Mouse (Mus musculus): ENCODE measurements around the gene Pthlh.
"Not testable (repeated sequence)": the region's sequence is repeated elsewhere in the genome, so short reads cannot be mapped to it uniquely, and the experiment has no call there.

Pthlh gene

GRCm38 (mm10) chr6:147263587-147264565, at the start of gene Pthlh:
Pthlh (minus strand) TSS chr6:147264183.
- peak; percentile 13 for DNase-seq (ENCODE audit: low read depth, low spot score)

DNA sequence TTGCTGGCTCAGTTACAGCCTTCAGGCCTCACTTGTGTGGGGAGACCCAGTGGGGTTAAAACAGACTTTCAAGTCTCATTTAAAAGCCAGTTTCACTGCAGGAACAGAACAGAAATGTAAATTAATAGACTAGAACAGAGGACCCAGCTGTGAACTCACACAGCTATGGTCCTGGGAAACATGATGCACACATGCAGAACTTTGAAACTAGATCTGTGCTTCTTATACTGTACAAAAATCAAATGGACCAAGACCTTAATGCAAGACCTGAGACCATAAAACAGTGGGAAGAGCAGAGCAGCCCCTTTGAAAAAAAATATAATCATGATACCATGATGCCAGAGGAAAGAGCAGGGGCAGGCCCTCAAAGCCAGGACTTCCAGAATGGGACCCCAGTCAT, 49.3 kb upstream of the Pthlh start:
- no peak for DNase-seq (ENCODE audit: low read depth, low spot score)

- no peak for DNase-seq (ENCODE audit: low read depth, low spot score)
Observed at GRCm38 (mm10) chr6:147310435-147310978, 46.5 kb upstream of the Pthlh start.

- DNase-seq (ENCODE audit: low read depth, low spot score) = no peak
Observed at GRCm38 (mm10) chr6:147310035-147310434, 46.1 kb upstream of the Pthlh start.

DNA sequence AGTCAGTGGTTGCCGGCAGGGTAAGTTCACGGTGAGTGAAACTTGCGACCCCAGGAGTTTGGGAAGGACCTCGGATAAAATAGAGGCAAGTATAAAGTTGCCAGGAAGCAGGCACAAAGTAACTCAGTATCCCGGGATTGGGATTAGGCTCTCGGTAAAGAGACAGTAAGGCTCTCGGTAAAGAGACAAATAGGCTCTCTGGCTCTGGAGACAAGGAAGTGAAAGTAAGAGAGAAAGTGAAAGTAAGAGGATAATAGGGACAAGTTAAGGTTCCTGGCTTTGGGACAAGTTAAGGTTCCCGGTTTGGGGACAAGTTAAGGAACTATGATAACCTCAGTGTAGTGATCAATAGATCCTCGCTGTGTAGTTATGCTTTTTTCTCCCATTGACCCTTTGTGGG, 40.3 kb upstream of the Pthlh start:
- not testable (repeated sequence) for DNase-seq (ENCODE audit: low read depth, low spot score)

DNA sequence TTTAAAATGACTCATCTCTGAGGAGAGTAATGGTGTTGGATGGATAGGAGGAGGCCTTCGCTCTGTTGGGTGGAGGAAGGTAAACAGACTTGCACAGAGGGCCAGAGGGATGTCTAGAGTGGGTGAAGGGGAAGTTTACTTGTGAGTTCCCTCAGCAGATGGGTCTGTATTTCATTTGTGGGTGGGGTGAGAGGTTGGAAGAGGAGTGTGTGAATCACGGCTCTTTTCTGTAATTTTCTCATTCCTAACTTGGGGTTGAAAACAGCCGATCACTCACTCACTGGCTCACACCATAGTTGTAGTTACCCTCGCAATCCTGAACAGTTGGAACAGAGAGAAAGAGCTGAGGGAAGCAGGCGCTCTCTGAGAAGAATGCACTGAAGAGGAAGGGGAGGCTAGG, 35.6 kb upstream of the Pthlh start:
- DNase-seq (ENCODE audit: low read depth, low spot score) = no peak

- no peak for DNase-seq (ENCODE audit: low read depth, low spot score)
Observed at GRCm38 (mm10) chr6:147279309-147279708, 15.3 kb upstream of the Pthlh start.

GRCm38 (mm10) chr6:147268143-147268790, 4.3 kb upstream of the Pthlh start:
- DNase-seq (ENCODE audit: low read depth, low spot score) = no peak

DNA sequence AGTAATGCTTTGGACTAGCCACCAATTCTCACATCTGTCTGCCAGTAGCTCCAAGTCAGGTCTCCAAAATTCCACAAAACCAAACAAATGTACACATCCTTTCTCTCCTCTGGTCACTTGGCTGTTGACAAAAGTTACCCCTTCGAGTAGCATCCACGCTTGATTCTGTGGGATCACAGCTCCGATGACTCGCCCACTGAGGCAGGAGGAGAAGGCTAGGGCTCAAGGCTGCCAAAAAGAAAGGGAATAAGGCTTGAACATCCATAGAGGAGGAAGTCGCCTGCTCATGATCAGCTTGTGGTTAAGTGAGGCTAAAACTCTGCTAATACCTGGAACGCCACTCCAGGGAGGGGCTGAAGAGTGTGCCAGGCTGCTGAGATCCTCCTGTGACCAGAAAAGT, 2.5 kb upstream of the Pthlh start:
- DNase-seq (ENCODE audit: low read depth, low spot score) = no peak

GRCm38 (mm10) chr6:147263178-147263577, 805 bp downstream of the Pthlh start:
- no peak for DNase-seq (ENCODE audit: low read depth, low spot score)

GRCm38 (mm10) chr6:147261616-147262015, 2.4 kb downstream of the Pthlh start:
- DNase-seq (ENCODE audit: low read depth, low spot score) = no peak

DNA sequence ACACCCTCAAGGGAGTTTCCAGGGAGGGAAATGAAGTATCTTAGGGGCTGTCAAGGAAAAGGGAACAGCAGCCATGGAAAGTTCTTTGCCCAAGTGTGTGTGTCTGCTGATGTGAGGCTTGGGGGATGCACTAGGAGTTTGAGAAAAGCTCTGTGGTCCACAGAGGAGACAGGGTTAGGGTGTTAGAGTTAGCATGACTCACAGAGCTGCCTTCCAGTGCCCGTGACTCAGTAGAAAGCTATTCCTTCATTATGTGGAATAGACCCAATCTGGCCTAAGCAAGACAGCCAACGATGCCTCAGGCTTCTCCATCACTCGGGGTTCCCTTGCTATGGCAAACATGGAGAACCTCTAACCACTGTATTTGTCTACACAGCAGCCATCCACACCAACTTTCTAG, 3.2 kb downstream of the Pthlh start:
- no peak for DNase-seq (ENCODE audit: low read depth, low spot score)

DNA sequence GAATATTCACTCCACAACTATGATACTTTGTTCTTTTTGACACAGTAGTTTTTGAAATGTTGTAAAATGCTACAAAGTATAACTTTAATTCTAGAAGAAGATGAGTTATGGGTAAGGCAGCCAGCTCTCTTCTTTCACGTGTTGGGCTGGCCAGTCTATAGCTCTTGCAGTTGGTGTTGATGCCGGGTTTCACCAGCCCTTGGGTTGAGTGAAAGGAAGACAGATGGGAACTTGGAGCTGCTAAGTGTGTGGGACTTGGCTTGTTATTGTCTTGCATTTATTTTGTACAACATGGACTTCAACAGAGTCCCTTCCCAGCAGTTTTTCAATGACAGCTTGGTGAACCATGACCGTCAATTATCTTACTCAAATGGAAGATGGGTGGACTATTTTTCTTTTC, 16.2 kb downstream of the Pthlh start:
- no peak for DNase-seq (ENCODE audit: low read depth, low spot score)

GRCm38 (mm10) chr6:147244294-147244693, 19.7 kb downstream of the Pthlh start:
- DNase-seq (ENCODE audit: low read depth, low spot score) = no peak

- no peak for DNase-seq (ENCODE audit: low read depth, low spot score)
Observed at GRCm38 (mm10) chr6:147243655-147244054, 20.3 kb downstream of the Pthlh start.

GRCm38 (mm10) chr6:147241541-147241940, 22.4 kb downstream of the Pthlh start:
- no peak for DNase-seq (ENCODE audit: low read depth, low spot score)

DNA sequence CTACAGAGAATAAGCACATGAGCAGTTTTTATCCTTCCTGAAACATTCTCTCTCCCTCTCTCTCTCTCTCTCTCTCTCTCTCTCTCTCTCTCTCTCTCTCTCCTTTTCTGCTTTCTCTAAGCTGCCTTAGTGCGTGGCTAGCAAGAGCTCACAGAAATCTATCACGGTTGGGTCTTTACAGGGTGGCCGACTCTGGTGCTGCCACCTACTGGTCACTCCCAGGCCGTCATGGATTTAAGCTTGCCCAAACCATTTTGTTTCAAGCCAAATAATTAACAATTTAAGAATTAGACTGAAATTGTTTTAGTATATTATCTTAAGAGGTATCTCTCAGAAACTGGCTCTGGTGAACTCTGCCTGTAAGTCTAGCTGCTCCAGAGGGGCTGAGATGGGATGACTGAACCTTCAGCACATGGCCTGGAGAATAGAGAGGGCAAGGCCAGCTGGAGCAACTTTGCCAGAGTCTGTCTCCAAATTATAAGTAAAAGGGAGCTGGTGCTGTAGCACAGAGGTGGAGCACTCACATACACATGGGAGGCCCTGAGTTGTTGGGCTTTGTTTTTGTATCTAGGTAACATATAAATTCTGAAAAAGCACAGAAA, 23.7 kb downstream of the Pthlh start:
- DNase-seq (ENCODE audit: low read depth, low spot score) = peak; percentile 26

DNA sequence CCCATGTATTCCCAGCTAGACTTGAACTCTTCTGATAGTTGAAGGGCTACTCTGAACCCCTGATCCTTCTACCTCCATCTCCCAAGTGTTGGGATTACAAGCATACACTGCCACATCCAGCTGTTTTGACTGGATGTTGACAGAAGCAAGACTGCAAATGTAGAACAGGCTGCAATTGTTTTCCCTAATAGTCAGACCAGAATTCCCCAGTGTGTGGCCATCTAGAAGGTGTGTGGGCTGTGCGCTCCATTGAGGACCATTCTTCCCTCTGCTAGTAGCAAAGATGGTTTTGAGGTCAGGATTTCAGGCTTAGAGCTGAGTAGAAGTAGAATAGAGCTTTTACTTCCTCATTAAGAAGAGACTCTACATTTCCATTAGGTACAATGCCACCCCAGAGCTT, 37.3 kb downstream of the Pthlh start:
- no peak for DNase-seq (ENCODE audit: low read depth, low spot score)

GRCm38 (mm10) chr6:147219099-147219498, 44.9 kb downstream of the Pthlh start:
- DNase-seq (ENCODE audit: low read depth, low spot score) = no peak

DNA sequence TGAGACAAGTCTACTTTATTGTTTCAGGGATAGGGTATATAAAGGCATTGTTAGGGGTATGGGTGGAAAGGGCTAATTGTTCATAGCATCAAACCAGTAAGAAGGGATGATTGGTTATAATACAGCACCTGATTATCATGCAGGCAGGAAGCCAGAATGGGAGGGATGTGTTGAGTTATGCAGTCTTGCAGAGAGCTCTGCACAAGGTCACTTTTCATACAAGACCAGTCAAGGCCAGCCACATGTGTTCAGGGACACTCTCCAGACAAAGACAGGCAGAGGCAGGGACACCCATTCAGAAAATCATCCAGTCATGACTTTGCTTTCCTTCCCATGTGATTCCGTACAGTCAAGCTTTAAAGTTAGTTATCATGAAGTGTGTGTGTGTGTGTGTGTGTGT, 47.8 kb downstream of the Pthlh start:
- DNase-seq (ENCODE audit: low read depth, low spot score) = no peak

DNA sequence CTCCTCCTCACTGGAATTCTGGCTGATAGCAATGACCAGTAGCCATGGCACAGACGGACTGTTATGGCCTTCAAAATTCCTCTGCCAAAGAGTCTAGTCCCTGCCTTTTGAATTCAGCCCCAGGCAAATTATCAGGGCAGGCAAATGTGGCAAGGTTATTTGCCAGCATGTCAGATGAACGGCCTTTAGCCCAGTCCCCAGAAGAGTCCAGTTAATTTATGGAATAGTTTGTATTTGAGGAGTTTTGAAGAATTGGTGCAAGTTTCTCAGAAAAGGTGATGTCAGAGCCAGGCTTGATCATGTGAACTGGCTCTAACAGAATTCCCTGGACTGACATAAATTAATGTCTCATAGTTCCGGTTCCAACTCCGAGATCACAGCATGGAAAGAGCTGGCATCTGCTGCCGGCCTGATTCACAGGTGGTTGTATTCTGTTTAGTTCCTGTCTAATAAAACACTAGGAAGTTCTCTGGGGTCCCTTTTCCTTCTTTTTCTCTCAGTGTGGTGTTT, 56.1 kb downstream of the Pthlh start:
- DNase-seq (ENCODE audit: low read depth, low spot score) = no peak
